Mouse (Mus musculus) brain, embryonic 14.5 days (tissue): ENCODE data around the gene Cdkn2c.

ENCODE experiments used
- CTCF ChIP-seq: fragments of 200-500 bp; IDR thresholded peaks from 2 replicates; pipeline ENCODE4 v1.5.1; 2012; ENCODE audit warnings: inconsistent platforms, mild to moderate bottlenecking, moderate library complexity, borderline replicate concordance; ENCODE audit not compliant: insufficient read depth, insufficient read length; ENCODE audit errors: extremely low read depth
- POLR2A ChIP-seq: fragments of 200-500 bp; IDR thresholded peaks from 2 replicates; pipeline ENCODE4 v1.6.1; 2012; ENCODE audit warnings: mild to moderate bottlenecking, inconsistent platforms, borderline replicate concordance; ENCODE audit not compliant: poor library complexity, insufficient read depth, insufficient read length, severe bottlenecking; ENCODE audit errors: extremely low read depth

DNA sequence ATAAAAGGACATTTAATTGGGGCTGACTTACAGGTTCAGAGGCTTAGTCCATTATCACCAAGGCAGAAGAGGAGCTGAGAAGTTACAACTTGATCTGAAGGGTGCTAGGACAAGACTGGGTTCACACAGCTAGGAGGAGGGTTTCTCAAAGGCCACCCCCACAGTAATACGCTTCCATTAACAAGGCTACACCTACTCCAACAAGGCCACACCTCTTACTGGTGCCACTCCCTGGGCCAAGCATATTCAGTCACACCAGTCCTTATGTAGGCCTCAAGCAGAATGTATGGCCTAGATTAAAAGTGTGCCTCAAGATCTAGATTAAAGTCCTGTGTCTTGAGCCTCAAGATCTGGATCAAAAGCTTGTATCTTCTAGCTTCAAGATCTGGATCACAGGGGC, 5.0 kb upstream of the Cdkn2c start:
- no peak for TF ChIP-seq CTCF
- no peak for TF ChIP-seq POLR2A
